Mouse (Mus musculus): ENCODE data around the gene Sgip1.

Sgip1 gene

GRCm38 (mm10) chr4:102976290-102977275, 235.5 kb downstream of the Sgip1 start:
- no peak for DNase-seq (ENCODE audit: low read depth, low spot score)

GRCm38 (mm10) chr4:102977778-102978321, 236.8 kb downstream of the Sgip1 start:
- no peak for DNase-seq (ENCODE audit: low read depth, low spot score)

GRCm38 (mm10) chr4:102978440-102978839, 237.3 kb downstream of the Sgip1 start, which contains the start of gene Tctex1d1:
Gene Tctex1d1 (plus strand): TSS chr4:102978606.
- no peak for DNase-seq (ENCODE audit: low read depth, low spot score)

- no peak for DNase-seq (ENCODE audit: low read depth, low spot score)
Measured at GRCm38 (mm10) chr4:102979385-102979784, 238.3 kb downstream of the Sgip1 start.

GRCm38 (mm10) chr4:102981709-102982108, 240.6 kb downstream of the Sgip1 start:
- DNase-seq (ENCODE audit: low read depth, low spot score): no peak

GRCm38 (mm10) chr4:102986173-102986572, 245.1 kb downstream of the Sgip1 start:
- DNase-seq (ENCODE audit: low read depth, low spot score): no peak

- DNase-seq (ENCODE audit: low read depth, low spot score): peak; percentile 66
Measured at GRCm38 (mm10) chr4:102986917-102987316, 245.8 kb downstream of the Sgip1 start.

- no peak for DNase-seq (ENCODE audit: low read depth, low spot score)
Measured at GRCm38 (mm10) chr4:102987325-102987724, 246.2 kb downstream of the Sgip1 start.

GRCm38 (mm10) chr4:102987756-102988155, 246.7 kb downstream of the Sgip1 start:
- no peak for DNase-seq (ENCODE audit: low read depth, low spot score)

GRCm38 (mm10) chr4:102988526-102988925, 247.4 kb downstream of the Sgip1 start:
- no peak for DNase-seq (ENCODE audit: low read depth, low spot score)

- DNase-seq (ENCODE audit: low read depth, low spot score): peak; percentile 36
Measured at GRCm38 (mm10) chr4:102989391-102989790, 248.3 kb downstream of the Sgip1 start.

GRCm38 (mm10) chr4:102990016-102990415, 248.9 kb downstream of the Sgip1 start:
- DNase-seq (ENCODE audit: low read depth, low spot score): no peak

- peak; percentile 65 for DNase-seq (ENCODE audit: low read depth, low spot score)
Measured at GRCm38 (mm10) chr4:102990595-102991340, 249.7 kb downstream of the Sgip1 start.

GRCm38 (mm10) chr4:102991685-102992084, 250.6 kb downstream of the Sgip1 start:
- no peak for DNase-seq (ENCODE audit: low read depth, low spot score)

- no peak for DNase-seq (ENCODE audit: low read depth, low spot score)
Measured at GRCm38 (mm10) chr4:103004681-103005080, 263.6 kb downstream of the Sgip1 start.

GRCm38 (mm10) chr4:103005190-103005945, 264.3 kb downstream of the Sgip1 start:
- DNase-seq (ENCODE audit: low read depth, low spot score): no peak

- no peak for DNase-seq (ENCODE audit: low read depth, low spot score)
Measured at GRCm38 (mm10) chr4:103006266-103006665, 265.2 kb downstream of the Sgip1 start.

GRCm38 (mm10) chr4:103006943-103007418, 265.9 kb downstream of the Sgip1 start:
- DNase-seq (ENCODE audit: low read depth, low spot score): peak; percentile 67

- DNase-seq (ENCODE audit: low read depth, low spot score): no peak
Measured at GRCm38 (mm10) chr4:103010734-103011133, 269.6 kb downstream of the Sgip1 start.

- no peak for DNase-seq (ENCODE audit: low read depth, low spot score)
Measured at GRCm38 (mm10) chr4:103011823-103012222, 270.7 kb downstream of the Sgip1 start.

- no peak for DNase-seq (ENCODE audit: low read depth, low spot score)
Measured at GRCm38 (mm10) chr4:103013490-103013889, 272.4 kb downstream of the Sgip1 start.
